Mouse (Mus musculus) gastrocnemius, postnatal 14 days (tissue): ENCODE results near the gene Prkab1. TPM values are rescaled to one million over a fixed set of nuclear protein-coding genes. Genes with fewer than 3 reads are reported as not detected.

Experiments used
- DNase-seq: peaks from one replicate; pipeline ENCODE4 v3.0.0; 2021; ENCODE audit warnings: mixed read lengths
- intact Hi-C: fragments of 180-260 bp; cut with DNase I; formaldehyde crosslinking; loops from one replicate; pipeline ENCODE4 v1.15.1; 2025; ENCODE audit warnings: low total_unique reads
- total RNA-seq, 2 experiments: library from RNA; stranded (reverse); gene quantifications; 2 replicates each; pipeline ENCODE4 v1.2.3; 2021

The Prkab1 gene
- total RNA-seq, 2 experiments from 2014 or later = 13.1 to 14.1 TPM

DNA sequence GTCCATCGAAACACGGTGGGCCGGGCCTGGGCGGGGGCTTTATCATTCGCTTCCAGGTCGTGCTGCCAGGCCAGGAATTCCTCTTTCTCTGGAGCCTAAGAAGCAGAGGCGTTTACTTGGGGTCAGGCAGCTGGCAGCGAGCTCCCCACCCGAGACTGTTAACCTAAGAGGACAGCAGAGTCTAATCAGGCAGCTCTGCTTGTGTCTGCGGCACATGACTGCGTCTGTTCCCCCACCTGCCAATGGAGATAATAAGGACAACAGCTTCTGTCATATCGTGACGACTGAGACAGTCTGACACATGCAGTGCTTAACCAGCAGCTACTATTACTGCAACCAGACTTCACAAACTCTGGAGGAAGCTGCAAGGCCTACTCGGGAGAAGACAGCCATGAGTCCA is 2.8 kb downstream of the Prkab1 start:
- DNase-seq = no peak
- intact Hi-C loops = no loop called here

- DNase-seq = no peak
- intact Hi-C loops = no loop called here
Measured at GRCm38 (mm10) chr5:116019371-116019770, 4.9 kb downstream of the Prkab1 start.

GRCm38 (mm10) chr5:116018784-116019183 is 5.5 kb downstream of the Prkab1 start:
- intact Hi-C loops = no loop called here
- DNase-seq = no peak

GRCm38 (mm10) chr5:116018196-116018595 is 6.1 kb downstream of the Prkab1 start:
- intact Hi-C loops = no loop called here

DNA sequence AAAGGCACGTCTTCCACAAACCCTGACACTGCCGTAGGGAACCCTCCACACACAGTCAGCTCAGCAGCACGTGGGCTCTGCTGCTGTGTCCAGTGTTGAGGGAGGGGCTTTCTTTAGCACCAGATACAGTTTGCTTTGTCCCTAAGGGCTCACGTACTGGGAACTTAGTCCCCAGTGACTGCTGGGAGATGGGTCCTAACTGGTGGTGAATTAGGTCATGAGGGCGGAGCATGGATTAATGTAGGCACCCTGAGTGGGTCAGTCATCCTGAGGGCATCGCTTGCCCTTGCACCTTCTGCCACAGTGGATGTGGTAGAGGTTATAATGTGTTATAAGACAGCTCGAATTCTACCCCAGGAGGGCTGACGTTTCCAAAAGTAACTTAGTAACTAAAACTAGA is 6.9 kb downstream of the Prkab1 start:
- DNase-seq = no peak
- intact Hi-C loops = no loop called here

More at GRCm38 (mm10) chr5:116018196-116018595, 6.1 kb downstream of the Prkab1 start:
- DNase-seq = no peak

GRCm38 (mm10) chr5:116016542-116016941 is 7.8 kb downstream of the Prkab1 start:
- no peak for DNase-seq
- intact Hi-C loops = no loop called here

DNA sequence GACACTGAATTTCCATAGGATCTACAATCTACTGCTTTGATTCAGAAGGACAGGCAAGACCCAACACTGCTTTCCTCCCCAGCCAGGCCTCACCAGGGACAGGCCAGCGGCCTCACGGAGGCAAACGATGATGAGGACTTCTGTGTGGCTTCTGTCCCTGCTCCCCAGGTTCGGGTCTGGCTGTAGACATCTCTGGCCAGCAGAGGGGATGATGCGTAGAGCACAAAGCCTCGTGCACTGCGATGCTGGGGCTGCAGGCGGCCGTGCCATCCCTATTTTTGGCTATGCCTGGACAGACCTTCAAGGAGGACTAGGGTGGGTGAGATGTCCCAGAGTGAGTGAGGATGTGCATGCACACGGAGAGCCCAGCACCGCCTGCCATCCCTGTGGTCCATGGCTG is 10.1 kb downstream of the Prkab1 start:
- intact Hi-C loops = no loop called here
- no peak for DNase-seq

DNA sequence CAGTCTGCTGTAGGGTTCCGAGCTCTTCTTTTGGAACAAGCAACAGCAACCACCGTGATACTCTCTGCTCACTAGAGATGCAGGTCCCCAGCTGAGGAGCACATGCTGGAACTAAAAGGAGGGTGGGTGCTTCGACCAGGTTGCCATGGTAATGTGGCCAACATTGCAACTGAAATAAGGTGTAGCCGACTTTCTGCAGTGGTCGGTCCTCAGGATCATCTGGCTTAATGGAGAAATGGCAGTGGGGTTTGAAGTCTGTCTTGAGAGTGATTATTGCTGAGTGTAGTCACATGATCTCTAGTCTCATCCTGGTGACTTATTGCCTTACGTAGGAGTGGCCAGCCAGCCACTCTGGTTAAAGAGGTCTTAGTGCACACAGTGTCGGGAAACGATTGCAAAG is 10.5 kb downstream of the Prkab1 start:
- no peak for DNase-seq
- intact Hi-C loops = no loop called here

DNA sequence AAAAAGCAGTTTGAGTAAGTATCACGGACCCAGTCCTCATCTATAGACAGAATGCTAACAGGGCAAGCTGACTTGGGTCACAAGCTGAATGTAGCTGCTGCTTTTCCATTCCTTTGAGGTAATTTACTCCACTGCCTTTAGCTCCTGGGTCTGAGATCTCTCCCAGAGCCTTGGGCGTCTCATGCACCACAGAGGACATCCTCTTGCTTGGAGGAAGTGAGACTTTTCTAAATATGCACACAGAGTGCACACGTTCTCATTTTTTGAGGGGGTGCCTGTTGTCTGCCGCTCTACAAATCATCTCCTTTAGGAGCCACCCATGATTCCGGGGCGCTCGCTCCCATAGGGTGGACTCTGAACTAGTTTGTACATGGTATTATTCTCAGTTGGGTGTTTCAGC is 11.8 kb downstream of the Prkab1 start:
- intact Hi-C loops = no loop called here
- DNase-seq = no peak

GRCm38 (mm10) chr5:116011700-116012099 is 12.6 kb downstream of the Prkab1 start:
- intact Hi-C loops = no loop called here
- no peak for DNase-seq

DNA sequence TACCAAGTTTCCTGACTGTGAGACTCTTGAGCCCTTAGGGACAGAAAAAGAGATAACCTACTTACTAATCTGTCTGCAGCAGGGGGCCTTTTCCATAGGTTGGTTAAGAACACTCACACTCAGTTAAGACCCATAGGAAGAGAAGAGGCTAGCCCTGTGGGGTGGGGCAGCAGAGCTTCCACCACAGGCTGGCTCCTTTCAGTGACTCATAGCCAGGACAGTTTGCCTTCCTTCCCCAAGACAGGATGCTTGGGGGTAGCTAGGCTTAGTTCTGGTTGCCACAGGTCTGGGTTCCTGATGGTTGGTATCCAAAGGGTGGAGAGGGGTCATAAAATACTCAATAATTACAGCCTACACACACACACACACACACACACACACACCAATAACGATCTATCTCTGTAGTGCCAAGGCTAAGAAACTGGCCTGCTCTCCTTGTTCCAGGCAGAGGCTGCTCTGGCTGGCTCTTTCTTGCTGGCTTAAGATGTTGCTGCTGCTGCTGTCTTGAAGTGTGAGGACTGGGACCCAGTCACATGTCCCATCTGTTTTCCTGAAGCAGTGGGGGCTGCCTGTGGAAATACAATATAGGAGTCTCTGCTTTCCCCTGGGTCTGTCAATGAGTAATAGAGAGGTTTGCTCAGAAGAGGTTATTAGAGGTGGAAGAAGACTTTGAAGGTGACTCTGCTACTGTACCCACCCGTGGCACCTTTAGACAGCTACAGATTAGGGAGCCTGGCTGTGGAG is 14.3 kb downstream of the Prkab1 start:
- intact Hi-C loops = no loop called here
- no peak for DNase-seq

GRCm38 (mm10) chr5:116009091-116009851 is 15.0 kb downstream of the Prkab1 start:
- intact Hi-C loops = no loop called here
- no peak for DNase-seq

DNA sequence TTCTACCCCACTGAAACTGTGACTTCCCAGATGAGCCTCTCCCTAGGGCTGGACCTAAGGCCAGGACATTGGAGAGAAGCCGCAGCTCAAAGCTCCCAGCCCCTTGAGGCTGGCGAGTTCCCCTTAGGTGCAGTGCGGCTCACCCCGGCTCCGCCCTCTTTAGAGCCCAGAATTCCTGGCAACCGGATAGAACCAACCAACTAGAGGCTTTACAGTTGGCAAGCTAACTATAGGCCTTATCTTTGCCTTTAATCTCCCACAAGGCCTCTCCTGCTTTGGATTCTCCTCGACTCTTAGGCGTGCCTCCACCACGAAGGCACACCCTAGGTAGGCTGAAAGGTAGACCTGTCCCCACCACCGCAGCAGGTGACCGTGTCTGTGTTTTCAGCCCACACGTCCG is 16.6 kb downstream of the Prkab1 start:
- intact Hi-C loops = no loop called here
- no peak for DNase-seq

DNA sequence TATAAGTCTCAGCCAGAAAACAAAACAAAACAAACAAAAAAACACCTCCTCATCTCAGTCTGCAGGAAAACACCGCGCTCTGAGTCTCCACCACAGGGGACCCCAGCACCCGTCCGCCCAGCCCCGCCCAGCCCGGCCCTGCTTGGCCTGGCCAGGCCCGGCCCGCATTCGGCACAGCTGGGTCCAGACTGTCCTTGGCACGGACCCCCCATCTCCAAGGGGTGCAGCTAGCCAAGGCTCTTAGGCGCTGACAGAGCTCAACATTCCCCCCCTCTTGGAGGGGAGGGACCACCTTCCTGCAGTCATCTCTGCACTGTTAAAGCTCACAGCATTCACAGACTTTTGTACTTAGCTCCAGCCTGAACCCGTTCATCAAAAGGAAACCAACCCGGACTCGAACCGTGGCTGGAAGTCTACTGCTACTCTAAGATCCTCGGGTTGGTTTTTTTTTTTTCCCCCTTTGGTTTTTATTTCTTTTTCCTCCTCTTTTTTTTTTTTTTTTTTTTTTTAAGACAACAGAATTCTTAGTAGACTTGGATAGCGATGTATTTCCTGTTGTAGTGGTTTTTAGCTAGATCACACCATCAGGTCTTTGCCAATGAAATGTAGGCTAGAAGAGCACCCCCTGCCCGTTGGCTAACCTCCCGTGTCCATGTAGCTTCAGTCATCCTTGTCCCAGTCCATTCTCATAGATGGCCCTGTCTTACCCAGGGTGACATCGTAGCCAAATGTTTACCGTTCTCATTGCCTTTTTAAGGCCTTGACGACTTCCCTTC is 17.8 kb downstream of the Prkab1 start:
- intact Hi-C loops = no loop called here
- peak; percentile 52 for DNase-seq

GRCm38 (mm10) chr5:116004271-116004670 is 20.0 kb downstream of the Prkab1 start:
- intact Hi-C loops = no loop called here
- DNase-seq = no peak

DNA sequence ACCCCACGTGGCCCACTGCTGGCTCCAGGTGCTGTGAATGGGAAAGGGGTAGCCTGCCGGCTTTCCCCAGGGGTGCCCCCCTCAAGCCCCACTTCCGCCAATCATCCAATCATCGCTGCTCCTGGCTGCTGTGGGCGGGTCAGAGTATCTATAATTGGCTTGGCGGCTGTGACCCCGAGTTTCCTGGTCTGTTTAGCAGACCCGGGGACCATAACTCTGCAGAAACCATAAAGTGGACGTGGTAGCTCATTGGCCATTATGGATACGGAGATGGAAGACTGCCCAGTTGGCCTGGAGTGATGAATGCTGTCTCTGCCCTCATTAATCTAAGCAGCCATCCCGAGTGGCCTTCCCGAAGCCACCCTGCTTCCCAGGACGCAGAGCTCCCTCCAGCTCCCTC is 20.5 kb downstream of the Prkab1 start:
- intact Hi-C loops = no loop called here
- DNase-seq = no peak

- intact Hi-C loops = no loop called here
- DNase-seq = no peak
Measured at GRCm38 (mm10) chr5:116003154-116003553, 21.2 kb downstream of the Prkab1 start.

- intact Hi-C loops = no loop called here
- DNase-seq = no peak
Measured at GRCm38 (mm10) chr5:115997376-115997775, 26.9 kb downstream of the Prkab1 start.

- no peak for DNase-seq
- intact Hi-C loops = no loop called here
Measured at GRCm38 (mm10) chr5:115994101-115994500, 30.2 kb downstream of the Prkab1 start.

- intact Hi-C loops = no loop called here
- no peak for DNase-seq
Measured at GRCm38 (mm10) chr5:115991717-115992116, 32.6 kb downstream of the Prkab1 start.
